Mouse (Mus musculus) megakaryocyte, embryonic 14.5 days (primary cell): ENCODE results near the gene Lipa.

Source experiments
- FLI1 ChIP-seq: IDR thresholded peaks from 2 replicates; pipeline ENCODE4 v1.6.1; 2012; ENCODE audit warnings: low read length, inconsistent platforms, mixed read lengths
- GATA1 ChIP-seq: IDR thresholded peaks from 3 replicates; pipeline ENCODE4 v1.6.1; 2012; ENCODE audit warnings: mixed read lengths, low read length, inconsistent platforms, borderline replicate concordance

DNA sequence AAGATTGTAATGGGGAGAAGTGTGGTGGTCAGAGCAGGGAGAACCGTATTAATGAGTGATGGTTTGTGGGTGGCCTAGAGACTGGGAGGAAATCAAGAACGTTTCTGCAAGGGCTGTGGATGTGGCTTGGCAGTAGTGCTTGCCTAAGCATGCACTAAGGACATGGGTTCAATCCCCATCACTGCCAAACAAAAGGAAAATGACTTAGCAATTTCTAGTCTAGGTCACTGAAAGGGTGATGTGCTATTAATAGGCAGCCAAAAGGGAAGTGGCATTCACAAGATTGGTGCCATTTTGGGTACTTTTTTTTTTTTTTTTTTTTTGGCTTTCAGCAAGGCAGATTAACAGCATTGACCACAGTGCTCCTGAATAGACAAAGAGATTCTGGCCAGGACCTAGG is 5.9 kb downstream of the Lipa start:
- no peak for TF ChIP-seq GATA1
- TF ChIP-seq FLI1 = no peak
